Mouse (Mus musculus) T-cell, adult 2 months (primary cell): ENCODE data around the gene Sult2a8.
"Not testable (repeated sequence)": the region's sequence is repeated elsewhere in the genome, so short reads cannot be mapped to it uniquely, and the experiment has no call there.

Experiments
- DNase-seq: peaks from one replicate; pipeline ENCODE4 v3.0.0; 2022; ENCODE audit warnings: low spot score

The Sult2a8 gene

GRCm38 (mm10) chr7:14446534-14446933, at the start of gene Sult2a8:
Sult2a8 (minus strand) TSS chr7:14446769.
- DNase-seq: no peak

- DNase-seq: no peak
These were observed 47.6 kb upstream of the Sult2a8 start, which contains the start of gene Sult2a7 for GRCm38 (mm10) chr7:14494130-14494529. Sult2a7 (minus strand) TSS chr7:14494230.

- no peak for DNase-seq
These were observed 46.3 kb upstream of the Sult2a8 start for GRCm38 (mm10) chr7:14492886-14493285.

- DNase-seq: no peak
These were observed 7.0 kb downstream of the Sult2a8 start for GRCm38 (mm10) chr7:14439581-14439980.

GRCm38 (mm10) chr7:14438484-14438883, 8.1 kb downstream of the Sult2a8 start:
- no peak for DNase-seq

- no peak for DNase-seq
These were observed 8.5 kb downstream of the Sult2a8 start for GRCm38 (mm10) chr7:14438029-14438428.

GRCm38 (mm10) chr7:14399363-14399762, 47.2 kb downstream of the Sult2a8 start:
- not testable (repeated sequence) for DNase-seq

GRCm38 (mm10) chr7:14396462-14396861, 50.1 kb downstream of the Sult2a8 start:
- no peak for DNase-seq
